Mouse (Mus musculus): Measurements from ENCODE around the gene Parp12.

The Parp12 gene

GRCm38 (mm10) chr6:39058389-39058788, 59.8 kb downstream of the Parp12 start:
- no peak for DNase-seq (ENCODE audit: low spot score in 2 of 2)

GRCm38 (mm10) chr6:39057161-39057560, 61.0 kb downstream of the Parp12 start:
- DNase-seq (ENCODE audit: low spot score in 2 of 2): no peak

- DNase-seq (ENCODE audit: low spot score in 2 of 2): no peak
Measured at GRCm38 (mm10) chr6:39055831-39056261, 62.3 kb downstream of the Parp12 start.

- no peak for DNase-seq (ENCODE audit: low spot score in 2 of 2)
Measured at GRCm38 (mm10) chr6:39054878-39055508, 63.2 kb downstream of the Parp12 start.

GRCm38 (mm10) chr6:39054206-39054864, 63.8 kb downstream of the Parp12 start:
- DNase-seq (ENCODE audit: low spot score in 2 of 2): no peak

- no peak for DNase-seq (ENCODE audit: low spot score in 2 of 2)
Measured at GRCm38 (mm10) chr6:39052636-39053035, 65.5 kb downstream of the Parp12 start.

GRCm38 (mm10) chr6:39051799-39052556, 66.2 kb downstream of the Parp12 start:
- no peak for DNase-seq (ENCODE audit: low spot score in 2 of 2)

GRCm38 (mm10) chr6:39050836-39051235, 67.3 kb downstream of the Parp12 start:
- no peak for DNase-seq (ENCODE audit: low spot score in 2 of 2)

GRCm38 (mm10) chr6:39049141-39049540, 69.0 kb downstream of the Parp12 start:
- no peak for DNase-seq (ENCODE audit: low spot score in 2 of 2)

GRCm38 (mm10) chr6:39040451-39040850, 77.7 kb downstream of the Parp12 start:
- no peak for DNase-seq (ENCODE audit: low spot score in 2 of 2)
